Mouse (Mus musculus) embryonic facial prominence, embryonic 15.5 days (tissue): ENCODE measurements at regions not wholly inside any gene's neighbourhood (a gene's known extent, or its start where the extent isn't known, plus 50 kb on each side); places are given as distances from the start of the nearest gene placed in this dataset.

ENCODE experiments used
- ATAC-seq: fragments of 200-750 bp; cut with Nextera tagmentation; 2 replicates; pipeline ENCODE4 v1.8.0; 2017; ENCODE audit warnings: low read depth, moderate TSS enrichment; ENCODE audit not compliant: insufficient number of reproducible peaks, low FRiP score, low TSS enrichment
- H3K27ac ChIP-seq: fragments of 300-500 bp; sonication (generic); replicated peaks from 2 replicates; pipeline ENCODE4 v1.5.1; 2015; ENCODE audit warnings: mild to moderate bottlenecking, inconsistent platforms
- H3K27me3 ChIP-seq: fragments of 300-500 bp; sonication (generic); 2 replicates; pipeline ENCODE4 v1.6.1; 2015; ENCODE audit warnings: inconsistent platforms
- H3K36me3 ChIP-seq: fragments of 300-500 bp; sonication (generic); 2 replicates; pipeline ENCODE4 v1.6.1; 2015; ENCODE audit warnings: mild to moderate bottlenecking, inconsistent platforms
- H3K4me1 ChIP-seq: fragments of 300-500 bp; sonication (generic); 2 replicates; pipeline ENCODE4 v1.6.1; 2015; ENCODE audit warnings: inconsistent platforms
- H3K4me2 ChIP-seq: fragments of 300-500 bp; sonication (generic); replicated peaks from 2 replicates; pipeline ENCODE4 v1.6.1; 2015; ENCODE audit warnings: mild to moderate bottlenecking, inconsistent platforms
- H3K4me3 ChIP-seq: fragments of 300-500 bp; sonication (generic); replicated peaks from 2 replicates; pipeline ENCODE4 v1.5.1; 2015; ENCODE audit warnings: mild to moderate bottlenecking, inconsistent platforms
- H3K9ac ChIP-seq: fragments of 300-500 bp; sonication (generic); 2 replicates; pipeline ENCODE4 v1.6.1; 2015; ENCODE audit warnings: inconsistent platforms
- H3K9me3 ChIP-seq: fragments of 300-500 bp; sonication (generic); replicated peaks from 2 replicates; pipeline ENCODE4 v1.6.1; 2016; ENCODE audit warnings: inconsistent platforms
- WGBS: fragments of 180-500 bp; shearing (Covaris S2); methylation state at CpG from one replicate; pipeline ENCODE4 v1.1.7; 2015; 5-methylcytosine and 5-hydroxymethylcytosine counted together

DNA sequence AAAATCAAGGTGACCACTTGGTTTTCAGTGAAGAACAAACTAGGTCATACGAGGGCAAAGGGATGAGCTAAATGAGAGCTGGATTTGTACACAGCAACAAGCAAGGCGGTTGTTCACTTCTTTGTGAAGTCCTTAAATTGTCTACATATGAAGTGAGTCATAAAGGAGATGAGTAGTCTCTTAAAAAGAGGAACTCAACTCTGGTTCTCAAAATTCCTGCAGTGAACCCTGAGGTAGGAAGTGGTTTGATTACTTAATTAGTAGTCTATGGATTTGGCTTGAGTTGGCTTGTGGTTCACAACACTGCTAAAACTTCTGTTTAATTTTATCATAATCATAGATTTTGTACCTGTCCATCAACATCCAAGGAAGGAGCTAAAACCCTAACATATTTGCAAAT is 226.6 kb upstream of the B430305J03Rik start:
- no peaks in the 10 kb centered on the region for H3K27me3 ChIP-seq
- no peak overlapping the region for H3K4me2 ChIP-seq
- no peaks in the 10 kb centered on the region for H3K9me3 ChIP-seq
- H3K27ac ChIP-seq = no peak overlapping the region
- H3K36me3 ChIP-seq = no peaks in the 10 kb centered on the region
- no peak overlapping the region for H3K9ac ChIP-seq
- H3K4me3 ChIP-seq = no peak overlapping the region
- H3K4me1 ChIP-seq = no peaks in the 10 kb centered on the region
- ATAC-seq = no peak
- WGBS = 79% methylated on average over 2 of the region's 2 CpGs

DNA sequence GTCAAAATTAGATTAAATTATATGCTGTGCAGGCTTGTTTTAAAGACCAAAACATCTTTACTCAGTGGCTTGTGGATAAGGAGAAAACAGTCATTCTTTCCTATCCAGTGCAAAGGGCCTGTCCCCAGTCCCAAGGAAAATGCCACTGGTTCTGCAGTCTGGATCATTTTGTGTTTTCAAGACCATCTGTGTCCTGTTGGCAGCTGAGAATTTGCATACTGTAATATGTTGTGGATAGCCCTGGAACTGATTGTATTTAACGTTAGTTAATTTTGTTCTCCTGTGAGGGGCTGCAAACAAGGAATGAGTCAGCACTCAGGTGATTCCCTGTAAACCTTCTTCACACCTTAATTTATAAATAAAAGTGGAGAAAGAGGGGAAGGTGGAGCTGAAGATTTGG is 217.9 kb upstream of the B430305J03Rik start:
- Histone ChIP-seq H3K27me3 (no peaks in the 10 kb centered on the region), H3K36me3 (no peaks in the 10 kb centered on the region), H3K27ac (no peak overlapping the region), H3K9me3 (no peaks in the 10 kb centered on the region), H3K4me2 (no peak overlapping the region), H3K4me1 (no peaks in the 10 kb centered on the region), H3K4me3 (no peak overlapping the region), H3K9ac (no peak overlapping the region)
- WGBS = 44% methylated on average over 1 of the region's 1 CpGs
- ATAC-seq = no peak; the same call in 1 of the 2 replicates

DNA sequence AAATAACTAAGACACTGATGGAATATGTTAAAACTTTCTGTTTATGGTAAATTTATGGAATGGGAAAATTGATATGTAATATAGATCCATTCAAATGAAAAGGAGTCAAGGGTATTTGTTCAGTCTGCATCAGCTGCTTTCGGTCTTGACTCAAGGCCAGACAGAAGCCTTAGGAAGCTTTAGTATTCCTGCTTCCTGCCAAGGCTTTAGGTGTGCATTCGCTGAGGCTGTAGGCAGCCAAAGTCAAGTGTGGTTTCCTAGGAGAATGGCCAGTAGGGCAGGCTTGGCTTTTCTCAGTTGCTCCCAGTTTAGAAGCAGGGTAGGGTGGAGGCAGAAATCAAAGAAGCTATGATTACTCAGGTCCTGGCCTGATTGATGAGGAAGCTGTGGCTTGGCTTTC is 217.2 kb upstream of the B430305J03Rik start:
- no peaks in the 10 kb centered on the region for H3K36me3 ChIP-seq
- no peak overlapping the region for H3K4me2 ChIP-seq
- H3K9me3 ChIP-seq = no peaks in the 10 kb centered on the region
- H3K4me1 ChIP-seq = no peaks in the 10 kb centered on the region
- 78% methylated on average over 2 of the region's 2 CpGs for WGBS
- no peaks in the 10 kb centered on the region for H3K27me3 ChIP-seq
- H3K27ac ChIP-seq = no peak overlapping the region
- H3K9ac ChIP-seq = no peak overlapping the region
- peak; percentile 34; the same call in 1 of the 2 replicates for ATAC-seq
- H3K4me3 ChIP-seq = no peak overlapping the region

DNA sequence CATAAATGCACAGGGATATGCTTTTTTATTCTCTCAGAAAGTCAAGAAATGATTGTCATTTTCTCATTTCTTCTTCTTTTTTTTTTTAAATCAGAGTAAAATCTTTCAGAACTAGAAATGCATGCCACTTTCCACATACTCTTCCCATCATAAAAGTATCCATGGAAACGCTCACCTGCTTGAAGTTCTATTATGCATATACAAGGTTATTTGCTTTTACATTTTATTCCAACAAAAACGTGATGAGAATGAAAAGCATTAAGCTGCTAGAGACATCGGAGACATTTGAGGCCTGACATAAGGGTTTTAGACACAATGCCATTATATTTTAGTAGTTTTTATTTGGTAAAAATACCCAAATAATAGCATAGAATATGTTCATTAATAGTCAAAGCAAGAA is 214.5 kb upstream of the B430305J03Rik start:
- Histone ChIP-seq H3K27ac (no peak overlapping the region), H3K9ac (no peak overlapping the region), H3K9me3 (no peaks in the 10 kb centered on the region), H3K27me3 (no peaks in the 10 kb centered on the region), H3K4me3 (no peak overlapping the region), H3K4me2 (no peak overlapping the region), H3K36me3 (no peaks in the 10 kb centered on the region), H3K4me1 (no peaks in the 10 kb centered on the region)
- WGBS = 81% methylated on average over 3 of the region's 3 CpGs
- no peak for ATAC-seq

DNA sequence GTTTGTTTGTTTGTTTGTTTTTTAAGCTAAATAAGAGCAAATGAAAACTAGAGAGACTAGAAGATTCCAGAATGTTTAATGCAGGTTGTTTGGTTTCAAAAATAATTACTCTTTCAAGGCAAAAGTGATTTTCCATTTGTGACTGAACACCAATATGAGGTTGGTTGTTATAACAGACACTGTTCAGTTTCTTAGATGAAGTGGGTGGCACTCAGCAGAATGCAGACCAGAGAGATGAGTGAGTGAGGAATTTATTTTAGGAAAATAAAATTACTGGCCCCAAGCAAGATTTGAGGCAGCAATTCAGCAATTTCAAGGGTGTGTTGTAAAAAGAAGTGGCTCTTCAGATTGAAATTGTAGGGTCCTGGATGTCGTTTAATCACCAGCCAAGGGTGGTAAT is 171.4 kb upstream of the B430305J03Rik start:
- Histone ChIP-seq H3K4me3 (no peak overlapping the region), H3K27me3 (no peaks in the 10 kb centered on the region), H3K4me2 (no peak overlapping the region), H3K9me3 (no peaks in the 10 kb centered on the region), H3K9ac (no peak overlapping the region), H3K36me3 (no peaks in the 10 kb centered on the region), H3K4me1 (no peaks in the 10 kb centered on the region), H3K27ac (no peak overlapping the region)
- no peak for ATAC-seq
- 29% methylated on average over 1 of the region's 1 CpGs for WGBS

DNA sequence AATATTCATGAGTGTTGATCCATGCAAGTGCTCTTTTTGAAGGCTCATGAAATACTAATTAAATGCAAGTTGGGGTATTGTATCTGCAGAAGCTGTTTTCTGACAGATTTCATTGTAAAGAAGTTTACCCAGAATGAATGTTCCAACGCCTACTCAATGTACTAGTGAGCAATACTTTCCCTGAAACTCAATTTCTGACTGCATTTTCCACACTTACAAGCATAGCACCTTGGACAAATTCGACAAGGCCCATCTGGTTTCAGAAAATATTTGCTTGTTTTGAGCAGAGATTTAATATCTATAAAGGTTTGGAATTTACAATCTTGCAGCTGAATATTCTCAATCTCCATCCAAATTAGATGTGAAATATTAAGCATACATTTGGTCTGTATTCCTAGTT is 170.0 kb upstream of the B430305J03Rik start:
- WGBS = 65% methylated on average over 2 of the region's 2 CpGs
- Histone ChIP-seq H3K4me1 (no peaks in the 10 kb centered on the region), H3K4me2 (no peak overlapping the region), H3K36me3 (no peaks in the 10 kb centered on the region), H3K27me3 (no peaks in the 10 kb centered on the region), H3K9me3 (no peaks in the 10 kb centered on the region), H3K9ac (no peak overlapping the region), H3K4me3 (no peak overlapping the region), H3K27ac (no peak overlapping the region)
- no peak for ATAC-seq

DNA sequence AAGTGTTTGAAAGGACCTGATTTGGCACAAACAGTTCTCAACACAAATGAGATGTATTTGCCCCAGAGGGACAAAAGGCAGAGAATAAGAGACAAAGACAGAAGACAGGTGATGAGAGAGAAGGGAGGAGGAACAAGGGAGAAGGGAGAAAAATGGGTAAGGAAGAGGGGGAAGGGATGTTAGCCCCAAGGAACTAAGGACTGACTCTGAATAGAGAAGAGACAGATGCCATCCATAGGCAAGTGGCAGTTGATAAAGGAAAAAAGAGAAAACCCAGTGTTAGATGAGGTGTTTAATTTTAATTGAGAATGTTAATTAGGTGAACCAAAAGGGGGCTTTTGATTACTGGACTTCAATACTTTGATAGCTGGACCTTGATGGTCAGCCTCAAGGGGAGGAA is 137.4 kb upstream of the B430305J03Rik start:
- ATAC-seq = no peak
- H3K27me3 ChIP-seq = no peaks in the 10 kb centered on the region
- no peak overlapping the region for H3K4me3 ChIP-seq
- no peaks in the 10 kb centered on the region for H3K9me3 ChIP-seq
- no peaks in the 10 kb centered on the region for H3K36me3 ChIP-seq
- no peak overlapping the region for H3K9ac ChIP-seq
- H3K27ac ChIP-seq = no peak overlapping the region
- H3K4me2 ChIP-seq = no peak overlapping the region
- H3K4me1 ChIP-seq = no peaks in the 10 kb centered on the region

DNA sequence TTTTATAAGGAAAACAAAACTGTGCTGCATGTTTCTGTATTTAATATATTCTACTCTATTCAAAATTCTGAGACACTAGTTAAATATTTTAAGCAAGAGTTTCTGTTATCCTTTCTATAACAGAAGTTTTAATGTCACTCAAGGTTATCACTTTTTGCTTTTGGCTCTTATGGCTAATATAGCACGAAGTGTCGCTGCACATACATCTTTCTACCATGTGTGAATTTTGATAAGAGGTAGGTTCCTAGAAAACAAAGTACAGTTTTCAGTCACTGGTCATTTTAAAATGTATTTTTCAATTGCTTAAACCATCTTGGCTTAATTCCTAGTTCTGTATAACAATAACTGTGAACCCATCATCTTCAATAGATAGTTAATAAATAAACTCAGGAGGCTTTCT is 129.1 kb upstream of the B430305J03Rik start:
- H3K4me2 ChIP-seq = no peak overlapping the region
- no peak for ATAC-seq
- H3K27ac ChIP-seq = no peak overlapping the region
- no peak overlapping the region for H3K9ac ChIP-seq
- H3K4me3 ChIP-seq = no peak overlapping the region
- H3K36me3 ChIP-seq = no peaks in the 10 kb centered on the region
- no peaks in the 10 kb centered on the region for H3K27me3 ChIP-seq
- H3K9me3 ChIP-seq = no peaks in the 10 kb centered on the region
- WGBS = 89% methylated on average over 2 of the region's 2 CpGs
- no peaks in the 10 kb centered on the region for H3K4me1 ChIP-seq

DNA sequence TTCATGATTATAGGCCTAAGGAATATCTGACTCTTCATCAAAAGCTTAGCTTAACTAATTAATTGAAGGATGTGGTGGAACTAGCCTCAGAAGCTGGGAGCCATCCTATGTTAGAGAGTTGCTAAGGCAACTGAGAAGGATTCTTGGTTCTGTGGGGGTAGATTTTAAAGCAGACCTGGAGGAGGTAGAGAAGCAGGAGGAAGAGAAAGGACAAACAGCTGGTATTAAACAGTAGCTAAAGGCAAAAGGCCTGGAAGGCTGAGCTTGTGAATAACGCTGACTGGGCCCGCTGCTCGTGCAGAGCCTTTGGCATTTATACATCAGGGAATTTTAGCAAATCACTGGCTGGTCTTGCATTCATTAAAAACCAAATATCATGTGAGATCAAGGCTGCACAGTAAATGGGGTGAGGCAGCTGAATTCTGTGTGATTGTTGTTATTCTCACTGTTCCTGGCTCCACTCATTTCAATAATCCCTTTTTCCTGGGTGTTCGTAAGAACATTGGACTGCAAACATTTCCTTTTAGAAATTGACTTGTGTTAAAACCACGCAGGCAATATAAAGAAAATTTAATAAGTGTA is 121.1 kb upstream of the B430305J03Rik start:
- Histone ChIP-seq H3K27me3 (no peaks in the 10 kb centered on the region), H3K27ac (no peak overlapping the region), H3K4me1 (no peaks in the 10 kb centered on the region), H3K9me3 (no peaks in the 10 kb centered on the region), H3K36me3 (no peaks in the 10 kb centered on the region), H3K9ac (no peak overlapping the region), H3K4me3 (no peak overlapping the region), H3K4me2 (no peak overlapping the region)
- ATAC-seq = no peak
- WGBS = 66% methylated on average over 5 of the region's 5 CpGs

DNA sequence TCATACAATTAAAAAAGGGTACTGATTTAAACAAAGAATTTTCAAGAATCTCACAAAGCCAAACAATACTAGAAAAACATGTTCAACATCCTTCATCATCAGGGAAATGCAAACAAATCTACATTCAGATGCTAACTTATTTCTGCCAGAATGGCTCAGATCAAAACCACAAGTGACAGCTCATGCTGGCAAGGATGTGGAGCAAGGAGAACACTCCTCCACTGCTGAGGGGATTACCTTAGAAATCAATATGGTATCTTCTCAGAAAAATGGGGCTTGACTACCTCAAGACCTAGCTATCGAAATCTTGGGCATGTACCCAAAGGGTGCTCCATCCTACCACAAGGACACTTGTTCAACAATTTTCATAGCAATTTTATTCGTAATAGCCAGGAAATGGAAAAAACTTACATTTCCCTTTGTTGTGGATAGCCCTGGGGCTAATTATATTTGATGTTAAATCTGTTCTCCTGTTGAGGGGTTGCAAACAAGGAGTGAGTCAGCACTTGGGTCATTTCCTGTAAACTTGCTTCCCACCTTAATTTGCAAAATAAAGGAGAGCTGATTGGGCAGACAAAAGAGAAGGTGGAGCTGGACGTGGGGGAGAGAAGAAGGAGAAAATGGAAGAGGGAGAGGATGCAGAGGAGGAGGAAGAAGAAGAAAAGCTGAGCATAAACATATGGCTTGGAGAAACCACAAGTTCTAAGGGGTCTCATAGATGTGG is 113.3 kb upstream of the B430305J03Rik start:
- ATAC-seq = no peak
- Histone ChIP-seq H3K27ac (no peak overlapping the region), H3K4me2 (no peak overlapping the region), H3K4me3 (no peak overlapping the region), H3K4me1 (no peaks in the 10 kb centered on the region), H3K36me3 (no peaks in the 10 kb centered on the region), H3K9ac (no peak overlapping the region), H3K9me3 (no peaks in the 10 kb centered on the region), H3K27me3 (no peaks in the 10 kb centered on the region)
- WGBS = 59% methylated on average over 3 of the region's 3 CpGs

DNA sequence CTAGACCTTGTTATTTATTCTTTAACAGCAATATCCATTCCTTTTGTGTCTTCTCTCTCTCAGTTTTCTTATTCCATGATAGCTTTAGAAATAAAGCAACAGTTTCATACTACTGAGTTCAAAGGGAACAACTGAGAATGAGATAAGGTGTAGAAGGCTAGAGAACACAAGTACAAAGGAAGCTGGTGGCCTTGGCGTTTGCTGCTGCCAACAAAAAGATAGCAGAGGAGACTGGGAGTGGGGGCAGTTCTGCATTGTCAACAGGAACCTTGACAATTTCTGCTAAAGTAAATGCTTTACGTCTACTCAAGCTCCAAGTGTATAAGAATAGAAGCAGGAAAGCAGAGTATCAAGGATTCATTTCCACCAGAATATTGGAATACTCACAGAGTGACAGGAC is 109.3 kb upstream of the B430305J03Rik start:
- H3K4me2 ChIP-seq = no peak overlapping the region
- no peaks in the 10 kb centered on the region for H3K9me3 ChIP-seq
- no peaks in the 10 kb centered on the region for H3K36me3 ChIP-seq
- ATAC-seq = no peak
- H3K27ac ChIP-seq = no peak overlapping the region
- no peak overlapping the region for H3K9ac ChIP-seq
- no peak overlapping the region for H3K4me3 ChIP-seq
- H3K4me1 ChIP-seq = no peaks in the 10 kb centered on the region
- no peaks in the 10 kb centered on the region for H3K27me3 ChIP-seq
- 70% methylated on average over 2 of the region's 2 CpGs for WGBS

DNA sequence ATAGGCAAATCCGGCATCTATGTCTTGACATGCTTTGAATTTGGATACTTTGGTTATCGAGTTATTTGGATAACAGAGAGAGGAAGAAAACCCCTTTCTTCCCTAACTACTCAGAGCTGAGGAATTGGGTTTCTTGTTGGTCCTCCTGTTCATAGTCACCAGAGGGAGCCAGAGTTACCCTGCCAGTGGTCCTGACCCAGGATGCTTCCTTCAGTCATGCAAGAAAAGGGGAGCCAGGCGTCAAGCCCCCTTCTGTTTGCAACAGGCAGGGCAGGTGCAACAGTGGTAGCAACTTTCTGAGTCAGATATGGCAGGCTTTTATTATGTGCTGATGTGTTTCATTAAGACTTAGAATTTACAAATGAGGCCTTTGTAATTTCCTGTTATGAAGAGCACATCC is 101.4 kb upstream of the B430305J03Rik start:
- H3K27me3 ChIP-seq = no peaks in the 10 kb centered on the region
- no peak for ATAC-seq
- H3K9ac ChIP-seq = no peak overlapping the region
- H3K4me2 ChIP-seq = no peak overlapping the region
- whole genome bisulfite sequencing = 18% methylated on average over 3 of the region's 3 CpGs
- no peaks in the 10 kb centered on the region for H3K36me3 ChIP-seq
- no peaks in the 10 kb centered on the region for H3K4me1 ChIP-seq
- H3K9me3 ChIP-seq = no peaks in the 10 kb centered on the region
- no peak overlapping the region for H3K27ac ChIP-seq
- H3K4me3 ChIP-seq = no peak overlapping the region
